Mouse (Mus musculus): ENCODE data around the gene Amz2.

Gene Amz2

GRCm38 (mm10) chr11:109413617-109414016, 12.1 kb upstream of the Amz2 start, which contains the start of gene 9930022D16Rik:
Gene 9930022D16Rik, plus strand, starts transcription at chr11:109413917.
- Histone ChIP-seq H3K27me3 (ENCODE audit: control insufficient read depth, insufficient read depth, low read length, poor library complexity, severe bottlenecking) (no peaks in the 10 kb centered on the region), H3K36me3 (ENCODE audit: control insufficient read depth, insufficient read depth, low read length, poor library complexity, severe bottlenecking) (no peaks in the 10 kb centered on the region)
- DNase-seq (ENCODE audit: low read depth, low spot score): no peak

- DNase-seq (ENCODE audit: low read depth, low spot score): no peak
- Histone ChIP-seq H3K36me3 (ENCODE audit: control insufficient read depth, insufficient read depth, low read length, poor library complexity, severe bottlenecking) (no peaks in the 10 kb centered on the region), H3K27me3 (ENCODE audit: control insufficient read depth, insufficient read depth, low read length, poor library complexity, severe bottlenecking) (no peaks in the 10 kb centered on the region)
These were observed 10.9 kb upstream of the Amz2 start for GRCm38 (mm10) chr11:109414802-109415201.

GRCm38 (mm10) chr11:109416709-109417420, 8.9 kb upstream of the Amz2 start:
- no peaks in the 10 kb centered on the region for H3K36me3 ChIP-seq (ENCODE audit: control insufficient read depth, insufficient read depth, low read length, poor library complexity, severe bottlenecking)
- H3K27me3 ChIP-seq (ENCODE audit: control insufficient read depth, insufficient read depth, low read length, poor library complexity, severe bottlenecking): no peaks in the 10 kb centered on the region
- DNase-seq (ENCODE audit: low read depth, low spot score): peak; percentile 55

- Histone ChIP-seq H3K27me3 (ENCODE audit: control insufficient read depth, insufficient read depth, low read length, poor library complexity, severe bottlenecking) (no peaks in the 10 kb centered on the region), H3K36me3 (ENCODE audit: control insufficient read depth, insufficient read depth, low read length, poor library complexity, severe bottlenecking) (no peaks in the 10 kb centered on the region)
- DNase-seq (ENCODE audit: low read depth, low spot score): peak; percentile 55
These were observed 8.2 kb upstream of the Amz2 start for GRCm38 (mm10) chr11:109417472-109418040.

DNA sequence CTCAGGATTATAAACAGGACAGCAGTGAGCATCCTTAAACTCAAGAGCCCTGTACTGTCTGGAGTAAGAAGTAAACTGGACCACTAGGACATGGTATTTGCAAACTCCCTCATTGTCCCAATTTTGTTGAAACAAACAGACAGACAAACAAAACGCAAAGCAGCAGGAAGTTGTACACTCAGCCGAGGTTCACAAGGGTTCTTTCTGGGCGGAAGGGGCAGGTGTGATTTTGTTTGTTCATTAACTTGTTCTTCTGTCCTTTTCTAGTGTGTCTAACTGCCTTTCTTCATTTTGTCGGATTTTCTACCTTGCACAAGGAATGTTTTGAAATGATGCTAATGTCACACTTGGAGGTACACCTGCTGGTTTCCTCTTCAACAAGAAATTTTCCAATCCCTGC, 6.3 kb upstream of the Amz2 start:
- Histone ChIP-seq H3K36me3 (ENCODE audit: control insufficient read depth, insufficient read depth, low read length, poor library complexity, severe bottlenecking) (no peaks in the 10 kb centered on the region), H3K27me3 (ENCODE audit: control insufficient read depth, insufficient read depth, low read length, poor library complexity, severe bottlenecking) (no peaks in the 10 kb centered on the region)
- no peak for DNase-seq (ENCODE audit: low read depth, low spot score)

DNA sequence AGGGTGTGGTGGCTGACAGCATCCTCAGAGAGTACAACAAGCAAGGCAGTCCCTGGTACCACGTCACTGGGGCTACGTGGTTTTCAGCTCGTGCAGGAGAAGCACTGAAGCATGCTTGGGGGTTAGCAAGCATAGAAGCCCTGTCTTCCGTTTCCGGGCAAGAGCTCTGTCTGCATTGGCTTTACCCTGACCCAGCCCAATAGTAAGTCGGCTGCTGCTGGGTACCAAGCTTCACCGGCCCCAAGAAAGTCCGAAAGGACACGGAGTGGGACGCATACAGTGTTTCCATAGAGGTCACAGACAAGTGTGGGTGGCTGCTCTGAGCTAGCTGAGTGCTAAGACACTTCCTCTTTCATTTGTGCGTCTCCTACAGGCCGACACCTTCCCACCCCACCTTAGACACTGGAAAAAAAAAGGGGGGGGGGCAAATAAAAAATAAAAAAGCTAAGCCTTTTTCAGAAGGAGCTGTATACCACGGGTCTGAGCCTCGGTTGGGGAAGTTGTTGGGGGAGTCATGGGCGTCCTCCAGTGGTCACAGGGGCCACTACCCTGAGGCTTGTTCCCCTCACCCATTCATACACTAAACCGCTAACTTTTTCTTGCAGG, 5.7 kb upstream of the Amz2 start:
- H3K27me3 ChIP-seq (ENCODE audit: control insufficient read depth, insufficient read depth, low read length, poor library complexity, severe bottlenecking): no peaks in the 10 kb centered on the region
- no peaks in the 10 kb centered on the region for H3K36me3 ChIP-seq (ENCODE audit: control insufficient read depth, insufficient read depth, low read length, poor library complexity, severe bottlenecking)
- peak; percentile 97 for DNase-seq (ENCODE audit: low read depth, low spot score)

GRCm38 (mm10) chr11:109420567-109420962, 5.2 kb upstream of the Amz2 start:
- Histone ChIP-seq H3K36me3 (ENCODE audit: control insufficient read depth, insufficient read depth, low read length, poor library complexity, severe bottlenecking) (no peaks in the 10 kb centered on the region), H3K27me3 (ENCODE audit: control insufficient read depth, insufficient read depth, low read length, poor library complexity, severe bottlenecking) (no peaks in the 10 kb centered on the region)
- no peak for DNase-seq (ENCODE audit: low read depth, low spot score)

- no peaks in the 10 kb centered on the region for H3K36me3 ChIP-seq (ENCODE audit: control insufficient read depth, insufficient read depth, low read length, poor library complexity, severe bottlenecking)
- DNase-seq (ENCODE audit: low read depth, low spot score): peak; percentile 62
These were observed 4.5 kb upstream of the Amz2 start for GRCm38 (mm10) chr11:109421205-109421604.

DNA sequence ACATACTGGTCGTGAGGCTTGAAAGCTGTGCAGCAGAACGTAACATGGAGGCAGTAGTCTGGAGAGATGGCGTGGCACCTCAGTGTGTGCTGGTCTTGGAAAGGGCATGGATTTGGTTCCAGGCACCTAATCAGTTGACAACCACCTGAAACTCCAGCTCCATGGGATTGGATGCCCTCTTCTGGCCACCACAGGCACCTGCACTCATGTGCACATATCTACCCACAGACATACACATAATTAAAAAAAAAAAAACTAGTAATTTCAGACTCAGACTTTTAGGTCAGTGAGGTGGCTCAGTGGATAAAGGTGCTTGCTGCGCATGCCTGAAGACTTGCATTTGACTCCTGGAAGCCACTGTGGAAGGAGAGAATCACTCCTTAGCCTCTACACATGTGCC, 3.5 kb upstream of the Amz2 start:
- DNase-seq (ENCODE audit: low read depth, low spot score): no peak
- no peaks in the 10 kb centered on the region for H3K36me3 ChIP-seq (ENCODE audit: control insufficient read depth, insufficient read depth, low read length, poor library complexity, severe bottlenecking)
- no peaks in the 10 kb centered on the region for H3K27me3 ChIP-seq (ENCODE audit: control insufficient read depth, insufficient read depth, low read length, poor library complexity, severe bottlenecking)

More at GRCm38 (mm10) chr11:109421205-109421604, 4.5 kb upstream of the Amz2 start:
- H3K27me3 ChIP-seq (ENCODE audit: control insufficient read depth, insufficient read depth, low read length, poor library complexity, severe bottlenecking): no peaks in the 10 kb centered on the region

GRCm38 (mm10) chr11:109423294-109423693, 2.5 kb upstream of the Amz2 start:
- no peak for DNase-seq (ENCODE audit: low read depth, low spot score)
- H3K36me3 ChIP-seq (ENCODE audit: control insufficient read depth, insufficient read depth, low read length, poor library complexity, severe bottlenecking): no peaks in the 10 kb centered on the region
- no peaks in the 10 kb centered on the region for H3K27me3 ChIP-seq (ENCODE audit: control insufficient read depth, insufficient read depth, low read length, poor library complexity, severe bottlenecking)

GRCm38 (mm10) chr11:109426272-109426586, 483 bp downstream of the Amz2 start:
- Histone ChIP-seq H3K36me3 (ENCODE audit: control insufficient read depth, insufficient read depth, low read length, poor library complexity, severe bottlenecking) (no peaks in the 10 kb centered on the region; the same call in 1 of the 2 replicates), H3K27me3 (ENCODE audit: control insufficient read depth, insufficient read depth, low read length, poor library complexity, severe bottlenecking) (no peaks in the 10 kb centered on the region)
- no peak for DNase-seq (ENCODE audit: low read depth, low spot score)

DNA sequence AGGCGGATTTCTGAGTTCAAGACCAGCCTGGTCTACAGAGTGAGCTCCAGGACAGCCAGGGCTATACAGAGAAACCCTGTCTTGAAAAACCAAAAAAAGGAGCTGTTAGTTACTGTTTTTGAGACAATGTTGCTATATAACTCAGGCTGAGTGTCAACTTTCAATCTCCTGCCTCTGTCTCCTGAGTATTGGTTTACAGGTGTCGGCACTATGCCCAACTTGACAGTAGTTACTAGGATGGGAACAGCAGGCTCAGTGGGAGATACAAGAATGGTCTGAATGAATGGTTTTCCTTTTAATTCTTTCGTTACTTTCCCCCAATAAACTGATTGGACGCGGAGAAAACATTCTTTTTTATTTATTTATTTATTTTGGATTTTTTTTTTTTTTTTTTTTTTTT, 1.6 kb downstream of the Amz2 start:
- Histone ChIP-seq H3K36me3 (ENCODE audit: control insufficient read depth, insufficient read depth, low read length, poor library complexity, severe bottlenecking) (no peaks in the 10 kb centered on the region; the same call in 1 of the 2 replicates), H3K27me3 (ENCODE audit: control insufficient read depth, insufficient read depth, low read length, poor library complexity, severe bottlenecking) (no peaks in the 10 kb centered on the region)
- DNase-seq (ENCODE audit: low read depth, low spot score): no peak

DNA sequence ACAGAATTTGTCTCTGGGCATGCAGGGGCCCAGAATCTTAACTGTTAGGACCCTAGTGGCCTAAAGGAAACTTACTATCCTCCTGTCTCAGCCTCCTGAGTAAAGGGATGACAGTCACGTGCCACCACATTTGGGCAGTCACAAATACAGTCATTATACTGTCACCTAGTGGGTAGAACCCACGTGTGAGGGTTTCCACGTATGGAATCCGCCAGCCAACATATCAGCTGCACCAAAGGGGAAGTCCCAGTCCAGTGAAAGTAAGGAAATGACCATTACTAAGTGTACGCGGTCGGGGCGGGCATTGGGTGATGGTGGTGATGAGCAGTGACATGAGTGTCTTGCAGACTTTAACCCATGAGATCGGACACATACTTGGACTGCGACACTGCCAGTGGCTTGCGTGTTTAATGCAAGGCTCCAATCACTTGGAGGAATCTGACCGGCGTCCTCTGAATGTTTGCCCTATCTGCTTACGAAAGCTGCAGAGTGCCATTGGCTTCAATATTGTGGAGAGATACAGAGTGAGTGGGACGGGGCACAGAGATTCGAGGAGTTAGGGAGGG, 8.6 kb downstream of the Amz2 start:
- peak; percentile 67 for DNase-seq (ENCODE audit: low read depth, low spot score)
- no peaks in the 10 kb centered on the region; the same call in none of the 2 replicates for H3K36me3 ChIP-seq (ENCODE audit: control insufficient read depth, insufficient read depth, low read length, poor library complexity, severe bottlenecking)
- no peaks in the 10 kb centered on the region for H3K27me3 ChIP-seq (ENCODE audit: control insufficient read depth, insufficient read depth, low read length, poor library complexity, severe bottlenecking)

- DNase-seq (ENCODE audit: low read depth, low spot score): no peak
- H3K36me3 ChIP-seq (ENCODE audit: control insufficient read depth, insufficient read depth, low read length, poor library complexity, severe bottlenecking): no peaks in the 10 kb centered on the region; the same call in 1 of the 2 replicates
- H3K27me3 ChIP-seq (ENCODE audit: control insufficient read depth, insufficient read depth, low read length, poor library complexity, severe bottlenecking): no peaks in the 10 kb centered on the region
These were observed 11.1 kb downstream of the Amz2 start for GRCm38 (mm10) chr11:109436889-109437288.

DNA sequence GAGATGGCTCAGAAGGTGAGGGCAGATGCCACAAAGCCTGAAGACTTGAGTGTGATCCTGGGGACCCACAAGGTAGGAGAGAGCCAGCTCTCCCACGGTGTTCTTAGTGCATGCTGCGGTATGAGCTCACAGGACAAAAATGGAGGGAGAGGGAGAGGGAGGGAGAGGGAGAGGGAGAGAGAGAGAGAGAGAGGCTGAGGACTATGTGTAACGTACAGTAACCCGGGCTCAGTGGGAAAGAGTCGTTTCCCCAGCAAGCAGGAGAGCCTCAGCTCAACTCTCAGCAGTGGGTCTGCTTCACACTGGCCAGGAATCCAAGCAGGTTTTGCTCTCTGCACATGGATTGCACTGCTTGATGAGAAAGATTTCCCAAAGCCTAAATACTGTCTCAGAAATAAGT, 13.5 kb downstream of the Amz2 start:
- no peaks in the 10 kb centered on the region for H3K27me3 ChIP-seq (ENCODE audit: control insufficient read depth, insufficient read depth, low read length, poor library complexity, severe bottlenecking)
- H3K36me3 ChIP-seq (ENCODE audit: control insufficient read depth, insufficient read depth, low read length, poor library complexity, severe bottlenecking): no peaks in the 10 kb centered on the region; the same call in 1 of the 2 replicates
- DNase-seq (ENCODE audit: low read depth, low spot score): no peak
